Comparison of ENCODE assay signal across 8 mouse cellular contexts in genomic region chr1:174501661-174502030, GRCm38 (mm10). TPM values are rescaled to one million over a fixed set of nuclear protein-coding genes. Genes with fewer than 3 reads are reported as not detected.
DNase-seq lines count a peak whose midpoint lies in the region; ATAC-seq and TF ChIP-seq lines count a peak whose summit lies in the region.

Gene Fmn2 (plus strand): TSS chr1:174501825.

- DNase-seq in kidney, adult 11 months = no peak
- DNase-seq in embryo, embryonic 10.5 days (ENCODE audit: low spot score) = peak; percentile 91
- DNase-seq in gastrocnemius, postnatal 25 days = peak; percentile 27
- DNase-seq in limb, embryonic 14.5 days (ENCODE audit: low spot score) = peak; percentile 70
- DNase-seq in midbrain, postnatal 0 days (ENCODE audit: low spot score) = peak; percentile 92

- ATAC-seq in kidney, embryonic 16.5 days (ENCODE audit: low FRiP score, low TSS enrichment) = peak; percentile 98
- ATAC-seq in intestine, embryonic 15.5 days = peak; percentile 94
- peak; percentile 92 for ATAC-seq in limb, embryonic 14.5 days (ENCODE audit: low FRiP score, low read depth)
- peak; percentile 93 for ATAC-seq in midbrain, postnatal 0 days (ENCODE audit: low FRiP score)
- ATAC-seq in stomach, embryonic 15.5 days (ENCODE audit: insufficient read depth, low FRiP score, low read depth) = peak; percentile 93

- H3K36me3 ChIP-seq in kidney, embryonic 16.5 days (ENCODE audit: insufficient read depth, low read length) = no peaks in the 10 kb centered on the region
- H3K36me3 ChIP-seq in intestine, embryonic 15.5 days = no peaks in the 10 kb centered on the region
- no peaks in the 10 kb centered on the region for H3K36me3 ChIP-seq in limb, embryonic 14.5 days (ENCODE audit: control insufficient read depth, insufficient read depth, low read length)
- no peaks in the 10 kb centered on the region for H3K36me3 ChIP-seq in midbrain, postnatal 0 days (ENCODE audit: insufficient read depth, low read length)
- no peaks in the 10 kb centered on the region for H3K36me3 ChIP-seq in stomach, embryonic 15.5 days

- no peaks in the 10 kb centered on the region for H3K9me3 ChIP-seq in kidney, embryonic 16.5 days (ENCODE audit: low read length)
- H3K9me3 ChIP-seq in intestine, embryonic 15.5 days = no peaks in the 10 kb centered on the region
- H3K9me3 ChIP-seq in limb, embryonic 14.5 days (ENCODE audit: control insufficient read depth, low read length) = no peaks in the 10 kb centered on the region
- H3K9me3 ChIP-seq in midbrain, postnatal 0 days (ENCODE audit: low read length) = no peaks in the 10 kb centered on the region
- H3K9me3 ChIP-seq in stomach, embryonic 15.5 days = no peaks in the 10 kb centered on the region

- H3K9ac ChIP-seq in kidney, embryonic 16.5 days (replicated peaks; ENCODE audit: low read length) = peak within 1 kb of the TSS; percentile 48
- H3K9ac ChIP-seq in intestine, embryonic 15.5 days = peak within 1 kb of the TSS; percentile 44
- peak within 1 kb of the TSS; percentile 56 for H3K9ac ChIP-seq in limb, embryonic 14.5 days (ENCODE audit: low read depth, low read length, severe bottlenecking)
- peak within 1 kb of the TSS; percentile 91 for H3K9ac ChIP-seq in midbrain, postnatal 0 days (replicated peaks; ENCODE audit: low read length, poor library complexity, severe bottlenecking)
- peak within 1 kb of the TSS; percentile 5 for H3K9ac ChIP-seq in stomach, embryonic 15.5 days

- H3K4me2 ChIP-seq in kidney, embryonic 16.5 days (replicated peaks; ENCODE audit: low read depth, low read length) = peak within 1 kb of the TSS; percentile 94
- peak within 1 kb of the TSS; percentile 88 for H3K4me2 ChIP-seq in intestine, embryonic 15.5 days (replicated peaks)
- H3K4me2 ChIP-seq in limb, embryonic 14.5 days (replicated peaks; ENCODE audit: low read depth, low read length, severe bottlenecking) = peak within 1 kb of the TSS; percentile 99
- H3K4me2 ChIP-seq in midbrain, postnatal 0 days (ENCODE audit: low read depth, low read length, poor library complexity, severe bottlenecking) = peak within 1 kb of the TSS; percentile 91
- peak within 1 kb of the TSS; percentile 97 for H3K4me2 ChIP-seq in stomach, embryonic 15.5 days

- TF ChIP-seq POLR2A in limb, embryonic 14.5 days (IDR thresholded peaks at IDR 0.05; ENCODE audit: borderline replicate concordance, extremely low read depth, insufficient read depth, insufficient read length) = 0 out of 2 replicates have a peak, but pooled peaks have one; percentile 32

- under 1% methylated on average over 29 of the region's 29 CpGs for WGBS in kidney, embryonic 16.5 days
- WGBS in intestine, embryonic 15.5 days = 0% methylated on average over 29 of the region's 29 CpGs
- WGBS in limb, embryonic 14.5 days = under 1% methylated on average over 23 of the region's 29 CpGs
- WGBS in midbrain, postnatal 0 days = under 1% methylated on average over 29 of the region's 29 CpGs
- WGBS in stomach, embryonic 15.5 days = 0% methylated on average over 25 of the region's 29 CpGs

- H3K27me3 ChIP-seq in kidney, embryonic 16.5 days (ENCODE audit: insufficient read depth, low read length) = peaks cover 16% of the 10 kb centered on the region
- peaks cover 3% of the 10 kb centered on the region; the same call in 1 of the 2 replicates for H3K27me3 ChIP-seq in intestine, embryonic 15.5 days (replicated peaks)
- H3K27me3 ChIP-seq in limb, embryonic 14.5 days (ENCODE audit: control insufficient read depth, insufficient read depth, low read length) = peaks cover 8% of the 10 kb centered on the region
- H3K27me3 ChIP-seq in midbrain, postnatal 0 days (ENCODE audit: insufficient read depth, low read length) = no peaks in the 10 kb centered on the region
- H3K27me3 ChIP-seq in stomach, embryonic 15.5 days (replicated peaks) = peaks cover 13% of the 10 kb centered on the region; the same call in 1 of the 2 replicates

- H3K4me3 ChIP-seq in kidney, embryonic 16.5 days (ENCODE audit: low read length) = peak within 1 kb of the TSS; percentile 53
- H3K4me3 ChIP-seq in intestine, embryonic 15.5 days (replicated peaks) = peak within 1 kb of the TSS; percentile 48
- peak within 1 kb of the TSS; percentile 58 for H3K4me3 ChIP-seq in limb, embryonic 14.5 days (replicated peaks; ENCODE audit: low read length)
- H3K4me3 ChIP-seq in midbrain, postnatal 0 days (ENCODE audit: low read depth, low read length) = peak within 1 kb of the TSS; percentile 89
- peak within 1 kb of the TSS; percentile 59 for H3K4me3 ChIP-seq in stomach, embryonic 15.5 days (replicated peaks)

- H3K4me1 ChIP-seq in kidney, embryonic 16.5 days (ENCODE audit: insufficient read depth, low read length) = peaks cover 17% of the 10 kb centered on the region
- peaks cover 19% of the 10 kb centered on the region for H3K4me1 ChIP-seq in intestine, embryonic 15.5 days (replicated peaks)
- peaks cover 12% of the 10 kb centered on the region for H3K4me1 ChIP-seq in limb, embryonic 14.5 days (ENCODE audit: control insufficient read depth, insufficient read depth, low read length)
- peaks cover 12% of the 10 kb centered on the region; the same call in 1 of the 2 replicates for H3K4me1 ChIP-seq in midbrain, postnatal 0 days (ENCODE audit: insufficient read depth, low read length)
- H3K4me1 ChIP-seq in stomach, embryonic 15.5 days = peaks cover 14% of the 10 kb centered on the region

- no peak within 1 kb of the TSS for H3K27ac ChIP-seq in kidney, embryonic 16.5 days (ENCODE audit: low read length)
- peak within 1 kb of the TSS; percentile 2; the same call in 1 of the 2 replicates for H3K27ac ChIP-seq in intestine, embryonic 15.5 days
- no peak within 1 kb of the TSS for H3K27ac ChIP-seq in limb, embryonic 14.5 days (replicated peaks; ENCODE audit: low read depth, low read length)
- H3K27ac ChIP-seq in midbrain, postnatal 0 days (ENCODE audit: low read depth, low read length) = peak within 1 kb of the TSS; percentile 91
- H3K27ac ChIP-seq in stomach, embryonic 15.5 days = no peak within 1 kb of the TSS

- TF ChIP-seq CTCF in midbrain, postnatal 0 days (IDR thresholded peaks at IDR 0.05) = no peak

RNA-seq across cellular contexts. Expression of gene Fmn2, which starts in this region (rescaled TPM):
- polyA plus RNA-seq in kidney, embryonic 16.5 days (2015; fragmentation: Nextera tagmentation; extraction: Ambion mirVana) = 0.47 and 0.59 TPM in 2 replicates
- under 1 TPM; 0.21 to 0.41 TPM for total RNA-seq in gastrocnemius, postnatal 25 days (2021)
- polyA plus RNA-seq in intestine, embryonic 15.5 days (2015; fragmentation: Nextera tagmentation; extraction: Ambion mirVana) = 0.89 and 1.2 TPM in 2 replicates
- polyA plus RNA-seq in limb, embryonic 14.5 days (2012; rRNA removed) = 1.9 and 2.0 TPM in 2 replicates
- polyA plus RNA-seq in limb, embryonic 14.5 days (2014; fragmentation: Nextera tagmentation; extraction: Ambion mirVana) = 0.67 and 0.93 TPM in 2 replicates
- 19.9 and 25.3 TPM in 2 replicates for total RNA-seq in midbrain, postnatal 0 days (2014; rRNA removed)
- 6.0 and 8.2 TPM in 2 replicates for polyA plus RNA-seq in midbrain, postnatal 0 days (2015; fragmentation: Nextera tagmentation; extraction: Ambion mirVana)
- polyA plus RNA-seq in stomach, embryonic 15.5 days (2015; fragmentation: Nextera tagmentation; extraction: Ambion mirVana) = 1.4 and 1.8 TPM in 2 replicates

Comparison
In these comparisons a context has a peak if more than half of its experiments do, and no peak if none do; other contexts are left out.
1. RNA of gene Fmn2 (total RNA-seq): 19.9 to 25.3 TPM in midbrain, postnatal 0 days; 0.21 to 0.41 TPM in gastrocnemius, postnatal 25 days; every median in the first group is over 10 times any median in the second.
2. Peak in ATAC-seq, H3K4me3 ChIP-seq, H3K9ac ChIP-seq and H3K4me2 ChIP-seq in kidney, embryonic 16.5 days; RNA of the gene not detected or under 1 TPM.
3. Peak in DNase-seq in gastrocnemius, postnatal 25 days; RNA of the gene not detected or under 1 TPM.
4. H3K27ac ChIP-seq: peak in intestine, embryonic 15.5 days (single experiment) and midbrain, postnatal 0 days (single experiment); none in kidney, embryonic 16.5 days (single experiment), limb, embryonic 14.5 days (single experiment) and stomach, embryonic 15.5 days (single experiment).
5. H3K9ac ChIP-seq: peak in every context shown above with its lines; median percentile 91 in midbrain, postnatal 0 days; 56 in limb, embryonic 14.5 days; 48 in kidney, embryonic 16.5 days; 44 in intestine, embryonic 15.5 days; 5 in stomach, embryonic 15.5 days.
6. Peak in every context shown above with its lines, with median percentiles within 50 percentile points of each other: ATAC-seq, H3K4me2 ChIP-seq and H3K4me3 ChIP-seq.